Mouse (Mus musculus): ENCODE measurements at regions not wholly inside any gene's neighbourhood (a gene's known extent, or its start where the extent isn't known, plus 50 kb on each side); places are given as distances from the start of the nearest gene placed in this dataset.

- Histone ChIP-seq H3K27me3 (ENCODE audit: control insufficient read depth, insufficient read depth, low read length) (no peaks in the 10 kb centered on the region), H3K9me3 (replicated peaks; ENCODE audit: control insufficient read depth, low read length) (no peaks in the 10 kb centered on the region), H3K4me2 (ENCODE audit: low read depth, low read length) (no peak overlapping the region), H3K36me3 (replicated peaks; ENCODE audit: control insufficient read depth, insufficient read depth, low read depth, low read length) (no peaks in the 10 kb centered on the region), H3K4me1 (ENCODE audit: control insufficient read depth, insufficient read depth, low read length) (no peaks in the 10 kb centered on the region), H3K9ac (replicated peaks; ENCODE audit: low read length) (no peak overlapping the region), H3K4me3 (ENCODE audit: low read depth, low read length) (no peak overlapping the region), H3K27ac (replicated peaks; ENCODE audit: low read depth, low read length) (no peak overlapping the region)
- ATAC-seq (replicated peaks; ENCODE audit: insufficient number of reproducible peaks, low FRiP score, low TSS enrichment, low read depth) (no peak), DNase-seq (ENCODE audit: low spot score) (no peak)
- WGBS = 74% methylated on average over 5 of the region's 5 CpGs
Measured at GRCm38 (mm10) chr11:52551451-52551850, 155.2 kb downstream of the 9530068E07Rik start.

- Histone ChIP-seq H3K4me2 (ENCODE audit: low read depth, low read length) (no peak overlapping the region), H3K4me3 (ENCODE audit: low read depth, low read length) (no peak overlapping the region), H3K4me1 (ENCODE audit: control insufficient read depth, insufficient read depth, low read length) (no peaks in the 10 kb centered on the region), H3K27me3 (ENCODE audit: control insufficient read depth, insufficient read depth, low read length) (no peaks in the 10 kb centered on the region), H3K9ac (replicated peaks; ENCODE audit: low read length) (no peak overlapping the region), H3K36me3 (replicated peaks; ENCODE audit: control insufficient read depth, insufficient read depth, low read depth, low read length) (no peaks in the 10 kb centered on the region), H3K27ac (replicated peaks; ENCODE audit: low read depth, low read length) (no peak overlapping the region), H3K9me3 (replicated peaks; ENCODE audit: control insufficient read depth, low read length) (no peaks in the 10 kb centered on the region)
- ATAC-seq (replicated peaks; ENCODE audit: insufficient number of reproducible peaks, low FRiP score, low TSS enrichment, low read depth) (no peak), DNase-seq (ENCODE audit: low spot score) (no peak)
- 86% methylated on average over 4 of the region's 4 CpGs for WGBS
Measured at GRCm38 (mm10) chr11:52552860-52553259, 156.6 kb downstream of the 9530068E07Rik start.

GRCm38 (mm10) chr11:52557836-52558235 is 161.6 kb downstream of the 9530068E07Rik start:
- WGBS = 88% methylated on average over 3 of the region's 3 CpGs
- ATAC-seq (replicated peaks; ENCODE audit: insufficient number of reproducible peaks, low FRiP score, low TSS enrichment, low read depth) (no peak), DNase-seq (ENCODE audit: low spot score) (no peak)
- H3K36me3 ChIP-seq (replicated peaks; ENCODE audit: control insufficient read depth, insufficient read depth, low read depth, low read length) = no peaks in the 10 kb centered on the region
- H3K4me1 ChIP-seq (ENCODE audit: control insufficient read depth, insufficient read depth, low read length) = no peaks in the 10 kb centered on the region; the same call in 1 of the 2 replicates
- H3K4me2 ChIP-seq (ENCODE audit: low read depth, low read length) = no peak overlapping the region
- H3K27me3 ChIP-seq (ENCODE audit: control insufficient read depth, insufficient read depth, low read length) = no peaks in the 10 kb centered on the region
- no peak overlapping the region for H3K27ac ChIP-seq (replicated peaks; ENCODE audit: low read depth, low read length)
- H3K9ac ChIP-seq (replicated peaks; ENCODE audit: low read length) = no peak overlapping the region
- no peaks in the 10 kb centered on the region for H3K9me3 ChIP-seq (replicated peaks; ENCODE audit: control insufficient read depth, low read length)
- no peak overlapping the region for H3K4me3 ChIP-seq (ENCODE audit: low read depth, low read length)

GRCm38 (mm10) chr11:52558782-52559181 is 162.6 kb downstream of the 9530068E07Rik start:
- WGBS = 74% methylated on average over 5 of the region's 5 CpGs
- H3K27ac ChIP-seq (replicated peaks; ENCODE audit: low read depth, low read length) = no peak overlapping the region
- H3K36me3 ChIP-seq (replicated peaks; ENCODE audit: control insufficient read depth, insufficient read depth, low read depth, low read length) = no peaks in the 10 kb centered on the region
- no peak overlapping the region for H3K9ac ChIP-seq (replicated peaks; ENCODE audit: low read length)
- H3K9me3 ChIP-seq (replicated peaks; ENCODE audit: control insufficient read depth, low read length) = no peaks in the 10 kb centered on the region
- ATAC-seq (replicated peaks; ENCODE audit: insufficient number of reproducible peaks, low FRiP score, low TSS enrichment, low read depth) = no peak
- H3K27me3 ChIP-seq (ENCODE audit: control insufficient read depth, insufficient read depth, low read length) = no peaks in the 10 kb centered on the region
- no peak overlapping the region for H3K4me3 ChIP-seq (ENCODE audit: low read depth, low read length)
- H3K4me2 ChIP-seq (ENCODE audit: low read depth, low read length) = no peak overlapping the region
- DNase-seq (ENCODE audit: low spot score) = no peak
- H3K4me1 ChIP-seq (ENCODE audit: control insufficient read depth, insufficient read depth, low read length) = no peaks in the 10 kb centered on the region; the same call in 1 of the 2 replicates

- DNase-seq (ENCODE audit: low spot score) (no peak), ATAC-seq (replicated peaks; ENCODE audit: insufficient number of reproducible peaks, low FRiP score, low TSS enrichment, low read depth) (peak; percentile 79)
- WGBS = 41% methylated on average over 7 of the region's 7 CpGs
- Histone ChIP-seq H3K9ac (replicated peaks; ENCODE audit: low read length) (no peak overlapping the region), H3K27me3 (ENCODE audit: control insufficient read depth, insufficient read depth, low read length) (no peaks in the 10 kb centered on the region), H3K36me3 (replicated peaks; ENCODE audit: control insufficient read depth, insufficient read depth, low read depth, low read length) (no peaks in the 10 kb centered on the region), H3K9me3 (replicated peaks; ENCODE audit: control insufficient read depth, low read length) (no peaks in the 10 kb centered on the region), H3K27ac (replicated peaks; ENCODE audit: low read depth, low read length) (no peak overlapping the region; the same call in 1 of the 2 replicates), H3K4me3 (ENCODE audit: low read depth, low read length) (no peak overlapping the region), H3K4me1 (ENCODE audit: control insufficient read depth, insufficient read depth, low read length) (peaks cover 2% of the 10 kb centered on the region; the same call in 1 of the 2 replicates), H3K4me2 (ENCODE audit: low read depth, low read length) (no peak overlapping the region)
Measured at GRCm38 (mm10) chr11:52561281-52561680, 165.1 kb downstream of the 9530068E07Rik start.

GRCm38 (mm10) chr11:52565457-52565856 is 169.2 kb downstream of the 9530068E07Rik start:
- Histone ChIP-seq H3K27ac (replicated peaks; ENCODE audit: low read depth, low read length) (no peak overlapping the region), H3K9me3 (replicated peaks; ENCODE audit: control insufficient read depth, low read length) (no peaks in the 10 kb centered on the region), H3K4me1 (ENCODE audit: control insufficient read depth, insufficient read depth, low read length) (peaks cover 2% of the 10 kb centered on the region; the same call in 1 of the 2 replicates), H3K4me3 (ENCODE audit: low read depth, low read length) (no peak overlapping the region), H3K36me3 (replicated peaks; ENCODE audit: control insufficient read depth, insufficient read depth, low read depth, low read length) (no peaks in the 10 kb centered on the region), H3K9ac (replicated peaks; ENCODE audit: low read length) (no peak overlapping the region), H3K27me3 (ENCODE audit: control insufficient read depth, insufficient read depth, low read length) (no peaks in the 10 kb centered on the region), H3K4me2 (ENCODE audit: low read depth, low read length) (no peak overlapping the region)
- WGBS = 0% methylated on average over 1 of the region's 1 CpGs
- ATAC-seq (replicated peaks; ENCODE audit: insufficient number of reproducible peaks, low FRiP score, low TSS enrichment, low read depth) = peak; percentile 69
- DNase-seq (ENCODE audit: low spot score) = peak; percentile 65

- no peaks in the 10 kb centered on the region for H3K36me3 ChIP-seq (replicated peaks; ENCODE audit: control insufficient read depth, insufficient read depth, low read depth, low read length)
- 78% methylated on average over 9 of the region's 9 CpGs for WGBS
- no peak for ATAC-seq (replicated peaks; ENCODE audit: insufficient number of reproducible peaks, low FRiP score, low TSS enrichment, low read depth)
- no peak overlapping the region for H3K4me2 ChIP-seq (ENCODE audit: low read depth, low read length)
- no peak for DNase-seq (ENCODE audit: low spot score)
- no peaks in the 10 kb centered on the region for H3K9me3 ChIP-seq (replicated peaks; ENCODE audit: control insufficient read depth, low read length)
- no peaks in the 10 kb centered on the region for H3K27me3 ChIP-seq (ENCODE audit: control insufficient read depth, insufficient read depth, low read length)
- H3K4me3 ChIP-seq (ENCODE audit: low read depth, low read length) = no peak overlapping the region
- no peak overlapping the region for H3K9ac ChIP-seq (replicated peaks; ENCODE audit: low read length)
- H3K4me1 ChIP-seq (ENCODE audit: control insufficient read depth, insufficient read depth, low read length) = peaks cover 2% of the 10 kb centered on the region; the same call in 1 of the 2 replicates
- no peak overlapping the region for H3K27ac ChIP-seq (replicated peaks; ENCODE audit: low read depth, low read length)
Measured at GRCm38 (mm10) chr11:52566026-52566425, 169.8 kb downstream of the 9530068E07Rik start.

GRCm38 (mm10) chr11:52567945-52568687 is 171.9 kb downstream of the 9530068E07Rik start:
- DNase-seq (ENCODE audit: low spot score) (no peak), ATAC-seq (replicated peaks; ENCODE audit: insufficient number of reproducible peaks, low FRiP score, low TSS enrichment, low read depth) (0 out of 2 replicates have a peak, but pooled peaks have one; percentile 17)
- no peaks in the 10 kb centered on the region for H3K9me3 ChIP-seq (replicated peaks; ENCODE audit: control insufficient read depth, low read length)
- no peaks in the 10 kb centered on the region for H3K36me3 ChIP-seq (replicated peaks; ENCODE audit: control insufficient read depth, insufficient read depth, low read depth, low read length)
- H3K27me3 ChIP-seq (ENCODE audit: control insufficient read depth, insufficient read depth, low read length) = no peaks in the 10 kb centered on the region
- H3K9ac ChIP-seq (replicated peaks; ENCODE audit: low read length) = no peak overlapping the region
- WGBS = 62% methylated on average over 13 of the region's 13 CpGs
- H3K4me1 ChIP-seq (ENCODE audit: control insufficient read depth, insufficient read depth, low read length) = peaks cover 2% of the 10 kb centered on the region; the same call in 1 of the 2 replicates
- H3K4me3 ChIP-seq (ENCODE audit: low read depth, low read length) = no peak overlapping the region
- no peak overlapping the region for H3K4me2 ChIP-seq (ENCODE audit: low read depth, low read length)
- H3K27ac ChIP-seq (replicated peaks; ENCODE audit: low read depth, low read length) = no peak overlapping the region
